Mouse (Mus musculus) cerebellum, adult 9-11 months (tissue): ENCODE results near the gene Esx1.

ENCODE experiments used
- DNase-seq: peaks from one replicate; pipeline ENCODE4 v3.0.0; 2022

Esx1 gene

DNA sequence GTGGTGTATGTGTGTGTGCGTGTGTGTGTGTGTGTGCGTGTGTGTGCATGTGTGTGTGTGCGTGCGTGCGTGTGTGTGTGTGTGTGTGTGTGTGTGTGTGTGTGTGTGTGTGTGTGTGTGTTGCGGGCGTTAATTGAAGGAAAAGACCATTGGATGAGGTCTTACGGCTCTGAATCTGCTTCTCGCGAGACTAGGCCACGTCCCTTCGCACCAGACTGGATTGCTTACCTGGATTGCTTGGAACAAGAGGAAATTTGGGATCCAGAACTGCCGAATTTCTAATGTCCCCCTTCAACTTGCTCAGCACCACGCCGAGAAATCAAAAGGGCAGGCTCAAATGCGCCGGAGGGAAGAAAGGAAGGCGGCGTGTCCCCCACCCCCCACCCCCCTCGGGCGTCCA, at the start of gene Esx1:
Gene Esx1 (minus strand): TSS at position 366 of the 400 bp plus-strand sequence.
- DNase-seq, result no peak

DNA sequence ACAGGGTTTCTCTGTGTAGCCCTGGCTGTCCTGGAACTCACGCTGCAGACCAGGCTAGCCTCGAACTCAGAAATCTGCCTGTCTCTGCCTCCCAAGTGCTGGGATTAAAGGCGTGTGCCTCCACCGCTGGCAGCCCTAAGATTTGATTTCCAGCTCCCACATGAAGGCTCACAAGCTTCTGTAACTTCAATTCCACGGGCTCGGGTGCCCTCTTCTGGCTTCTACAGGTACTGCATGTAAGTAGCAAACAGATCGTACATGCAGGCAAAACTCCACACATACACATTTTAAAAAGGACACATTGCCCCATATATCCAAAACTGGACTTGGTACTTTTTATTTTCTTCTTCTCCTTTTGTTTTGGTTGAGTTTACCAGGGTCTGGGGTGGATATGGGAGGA, 48.1 kb upstream of the Esx1 start:
- DNase-seq, result no peak

- no peak for DNase-seq
These were observed 45.8 kb upstream of the Esx1 start for GRCm38 (mm10) chrX:137167658-137168057.

DNA sequence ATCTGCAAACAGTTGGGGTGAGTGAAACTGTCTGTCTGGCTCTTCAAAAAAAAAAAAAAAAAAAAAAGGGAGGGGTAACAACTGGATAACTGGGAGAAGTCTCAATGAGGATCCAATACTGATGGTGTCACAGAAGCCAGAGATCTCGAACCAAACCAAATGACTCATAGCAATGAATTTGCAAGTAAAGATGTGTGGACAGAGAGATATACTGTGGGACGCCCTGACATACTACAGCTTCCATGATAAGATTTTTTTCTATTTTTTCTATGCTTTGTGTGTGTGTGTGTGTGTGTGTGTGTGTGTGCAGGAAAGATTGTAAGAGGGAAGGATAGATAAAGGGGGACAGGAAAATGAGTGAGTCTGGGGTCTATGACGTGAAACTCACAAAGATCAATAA, 43.7 kb upstream of the Esx1 start:
- DNase-seq, result no peak

DNA sequence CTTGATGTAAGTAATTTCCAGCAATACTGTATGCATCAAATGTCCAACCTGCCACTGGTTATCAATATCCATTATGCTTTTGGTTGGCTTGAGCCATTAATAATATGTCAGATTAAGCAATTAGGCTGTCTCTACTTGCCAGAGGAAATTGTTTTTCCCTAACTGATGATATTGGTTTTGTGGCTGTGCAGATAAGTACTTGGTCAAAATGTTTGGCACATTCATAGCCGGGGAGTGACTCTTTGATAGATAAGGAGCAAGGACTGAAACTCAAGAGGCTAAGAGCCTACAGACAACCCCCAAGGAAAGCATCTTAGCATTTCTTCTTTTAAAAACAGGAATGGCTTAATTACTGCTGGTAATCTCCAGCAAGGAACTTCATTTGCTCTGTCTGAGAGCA, 40.8 kb upstream of the Esx1 start:
- DNase-seq, result no peak

GRCm38 (mm10) chrX:137160971-137161370, 39.1 kb upstream of the Esx1 start:
- DNase-seq, result no peak

DNA sequence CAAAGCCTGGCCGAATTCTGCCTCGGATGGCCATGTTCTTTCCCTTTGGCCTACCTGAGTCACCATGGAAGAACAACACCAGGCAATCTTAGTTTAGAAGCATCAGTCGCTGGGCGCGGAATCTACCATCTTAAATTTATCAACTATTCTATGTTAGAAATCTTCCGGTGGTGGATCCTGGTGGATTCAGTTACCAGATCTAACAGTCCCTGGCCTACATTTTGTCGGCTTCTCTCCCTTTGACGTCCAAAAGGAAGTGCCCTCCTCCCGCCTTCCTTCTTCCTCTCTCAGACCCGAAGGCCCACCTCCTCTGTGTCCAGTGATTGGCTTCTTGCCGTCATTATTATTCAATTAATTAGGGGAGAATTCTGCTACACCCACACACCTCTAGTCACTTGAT, 27.2 kb upstream of the Esx1 start:
- DNase-seq, result no peak

- DNase-seq, result no peak
These were observed 22.8 kb upstream of the Esx1 start for GRCm38 (mm10) chrX:137144674-137145073.

- DNase-seq, result no peak
These were observed 21.8 kb upstream of the Esx1 start for GRCm38 (mm10) chrX:137143726-137144125.

GRCm38 (mm10) chrX:137142546-137142945, 20.7 kb upstream of the Esx1 start:
- no peak for DNase-seq

DNA sequence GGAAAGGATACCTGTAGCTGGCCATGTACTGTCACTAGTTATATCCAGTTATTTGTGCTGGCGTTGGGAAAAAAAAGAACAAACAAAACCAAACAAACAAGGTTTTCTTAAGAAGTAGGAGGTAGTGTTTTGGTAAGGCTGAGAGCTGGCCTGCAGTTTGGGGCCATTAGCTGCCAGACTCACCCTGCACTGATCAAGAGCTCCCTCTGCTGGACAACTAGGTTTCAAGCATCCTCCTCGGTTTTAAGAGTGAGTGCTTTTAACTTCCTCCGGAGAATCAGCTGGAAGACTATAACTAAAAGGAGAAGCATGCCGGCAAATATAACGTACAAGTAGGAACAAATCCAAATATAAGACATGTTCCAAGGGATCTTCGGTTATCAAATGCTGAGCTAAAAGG, 19.8 kb upstream of the Esx1 start:
- peak; percentile 38 for DNase-seq

DNA sequence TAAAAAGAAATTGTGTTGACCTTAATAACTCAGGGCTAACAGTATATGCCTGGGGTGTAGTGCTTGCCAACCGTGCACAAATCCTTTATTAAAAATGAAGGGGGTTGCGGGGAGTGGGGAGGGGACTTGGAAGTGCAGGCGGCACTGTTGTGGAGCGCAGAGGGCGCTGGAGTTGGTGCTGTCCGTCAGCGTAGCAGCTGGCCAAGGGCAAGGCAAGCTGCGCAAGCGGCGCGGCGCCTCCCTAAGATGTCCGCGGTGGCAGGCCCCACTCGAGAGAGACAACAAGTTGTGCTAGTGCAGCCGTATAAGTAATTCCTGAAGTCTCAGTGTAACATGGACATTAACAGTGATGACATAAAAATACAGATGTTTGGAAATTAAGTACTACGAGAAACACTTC, 5.7 kb upstream of the Esx1 start:
- DNase-seq, result no peak

DNA sequence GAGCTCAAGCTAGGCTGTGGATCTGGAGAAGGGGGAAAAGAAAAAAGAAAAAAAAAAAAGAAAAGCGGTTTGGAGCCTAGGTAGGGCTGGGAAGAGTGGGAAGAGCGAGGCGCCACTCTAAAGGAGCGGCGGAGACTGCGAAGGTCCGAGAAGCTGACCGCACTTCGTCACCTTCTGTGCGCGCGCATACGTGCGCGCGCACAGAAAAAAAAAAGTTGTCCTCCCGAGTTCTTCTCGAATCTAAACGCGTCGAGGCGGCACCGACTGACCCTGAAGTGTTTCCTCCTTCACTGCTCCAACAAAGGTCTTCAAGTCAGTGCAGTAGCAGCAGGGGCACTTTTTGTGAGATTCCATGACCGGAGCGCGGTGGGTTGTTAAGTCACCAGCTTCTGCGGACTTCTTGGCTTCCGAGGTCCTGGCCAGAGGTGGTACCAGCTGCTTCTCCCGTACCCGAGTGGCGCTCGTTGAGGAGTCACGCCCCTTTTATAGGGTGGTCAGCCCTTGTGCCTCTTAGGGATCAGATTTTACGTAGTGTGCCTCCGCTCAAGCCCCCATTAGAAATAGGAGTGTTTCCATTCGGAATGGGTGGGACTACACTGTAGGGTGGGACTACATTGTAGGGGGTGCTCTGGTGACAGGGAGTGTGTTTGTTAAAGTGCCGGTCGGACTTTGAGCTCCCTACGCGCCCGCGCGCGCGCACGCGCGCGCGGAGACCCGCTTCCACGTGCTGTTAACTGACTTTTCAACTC, 2.0 kb downstream of the Esx1 start:
- no peak for DNase-seq

- no peak for DNase-seq
These were observed 3.7 kb downstream of the Esx1 start for GRCm38 (mm10) chrX:137118097-137118746.

DNA sequence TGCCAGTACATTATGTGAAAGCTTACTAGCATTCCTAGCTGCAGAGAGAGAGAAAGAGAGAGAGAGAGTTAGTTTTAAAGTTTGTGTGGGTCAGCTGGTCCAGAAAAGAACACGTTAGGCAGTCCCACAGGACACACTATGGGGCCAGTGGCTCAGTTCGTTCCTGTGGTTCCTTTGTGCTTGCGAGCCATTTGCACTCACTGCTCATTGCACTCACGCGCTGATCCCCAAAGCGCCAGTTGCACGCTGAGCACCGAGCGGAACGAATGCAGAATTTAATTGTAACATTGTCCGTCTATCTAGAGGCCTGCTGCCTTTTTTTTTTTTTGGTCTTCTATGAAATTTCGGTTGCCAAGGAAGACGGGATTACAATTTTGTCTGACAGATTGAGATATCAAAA, 15.4 kb downstream of the Esx1 start:
- no peak for DNase-seq

GRCm38 (mm10) chrX:137104531-137104930, 17.4 kb downstream of the Esx1 start:
- DNase-seq, result no peak
